Mouse (Mus musculus) cerebellum, adult 2 months (tissue): ENCODE measurements around the gene Olfr923.

ENCODE experiments used
- CTCF ChIP-seq: fragments of 200-500 bp; IDR thresholded peaks from 2 replicates; pipeline ENCODE4 v1.5.1; 2011; ENCODE audit warnings: low read depth, mild to moderate bottlenecking, control low read depth, low read length, moderate library complexity, borderline replicate concordance; ENCODE audit not compliant: insufficient read depth
- POLR2A ChIP-seq: fragments of 200-500 bp; IDR thresholded peaks from 2 replicates; pipeline ENCODE4 v1.6.1; 2011; ENCODE audit warnings: low read length, control low read depth, borderline replicate concordance; ENCODE audit not compliant: insufficient read depth

DNA sequence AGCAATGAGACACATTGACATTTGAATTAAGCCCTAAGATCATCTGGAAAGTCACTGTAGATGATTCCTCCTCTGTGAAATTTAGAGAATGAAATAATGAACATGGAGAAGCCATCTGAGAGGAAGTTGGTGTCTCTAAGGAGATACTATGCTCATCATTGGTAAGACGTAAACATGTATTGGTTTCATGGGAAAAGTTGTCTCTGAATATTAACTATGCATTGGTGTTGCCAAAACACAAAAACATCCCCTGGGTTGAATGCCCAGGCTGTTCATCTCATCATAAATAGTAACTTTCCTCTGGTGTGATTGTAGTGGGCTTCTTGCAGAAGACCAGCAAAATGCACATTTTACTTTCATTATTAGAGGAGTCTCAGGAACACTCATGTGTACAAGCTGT lies at the start of gene Olfr923:
- TF ChIP-seq CTCF (no peak), POLR2A (no peak)
